Mouse (Mus musculus): ENCODE measurements at regions not wholly inside any gene's neighbourhood (a gene's known extent, or its start where the extent isn't known, plus 50 kb on each side); places are given as distances from the start of the nearest gene placed in this dataset.

DNA sequence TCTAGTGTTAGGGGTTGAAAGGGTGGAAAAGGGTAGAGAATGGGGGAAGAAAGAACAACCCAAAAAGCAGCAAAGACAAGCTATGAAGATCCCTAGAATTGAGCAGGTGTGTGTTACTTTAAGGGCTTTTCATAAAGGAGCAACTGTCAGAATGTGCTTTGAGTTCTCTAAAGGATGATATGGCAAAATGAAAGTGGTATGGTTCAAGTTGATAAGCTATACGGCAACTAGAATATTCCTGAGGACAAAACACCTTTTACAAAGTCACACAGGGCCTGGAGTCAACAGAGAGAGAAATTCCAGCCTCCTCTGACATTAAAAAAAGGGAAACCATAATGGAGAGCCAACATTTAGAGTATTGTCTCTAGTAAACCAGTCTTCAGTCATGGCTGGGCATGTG, 320.6 kb upstream of the Pard3b start:
- no peak overlapping the region for H3K4me3 ChIP-seq (ENCODE audit: low read length)
- no peaks in the 10 kb centered on the region for H3K9me3 ChIP-seq (ENCODE audit: low read length)
- no peaks in the 10 kb centered on the region for H3K27me3 ChIP-seq (ENCODE audit: insufficient read depth, low read length)
- ATAC-seq (ENCODE audit: low FRiP score, low TSS enrichment) = no peak
- no peak overlapping the region for H3K27ac ChIP-seq (ENCODE audit: low read length)
- H3K4me1 ChIP-seq (ENCODE audit: insufficient read depth, low read length) = peaks cover 3% of the 10 kb centered on the region; the same call in 1 of the 2 replicates
- 86% methylated on average over 1 of the region's 1 CpGs for WGBS
- no peaks in the 10 kb centered on the region for H3K36me3 ChIP-seq (ENCODE audit: insufficient read depth, low read length)
- no peak overlapping the region for H3K9ac ChIP-seq (replicated peaks; ENCODE audit: low read length)
- H3K4me2 ChIP-seq (replicated peaks; ENCODE audit: low read depth, low read length) = no peak overlapping the region

DNA sequence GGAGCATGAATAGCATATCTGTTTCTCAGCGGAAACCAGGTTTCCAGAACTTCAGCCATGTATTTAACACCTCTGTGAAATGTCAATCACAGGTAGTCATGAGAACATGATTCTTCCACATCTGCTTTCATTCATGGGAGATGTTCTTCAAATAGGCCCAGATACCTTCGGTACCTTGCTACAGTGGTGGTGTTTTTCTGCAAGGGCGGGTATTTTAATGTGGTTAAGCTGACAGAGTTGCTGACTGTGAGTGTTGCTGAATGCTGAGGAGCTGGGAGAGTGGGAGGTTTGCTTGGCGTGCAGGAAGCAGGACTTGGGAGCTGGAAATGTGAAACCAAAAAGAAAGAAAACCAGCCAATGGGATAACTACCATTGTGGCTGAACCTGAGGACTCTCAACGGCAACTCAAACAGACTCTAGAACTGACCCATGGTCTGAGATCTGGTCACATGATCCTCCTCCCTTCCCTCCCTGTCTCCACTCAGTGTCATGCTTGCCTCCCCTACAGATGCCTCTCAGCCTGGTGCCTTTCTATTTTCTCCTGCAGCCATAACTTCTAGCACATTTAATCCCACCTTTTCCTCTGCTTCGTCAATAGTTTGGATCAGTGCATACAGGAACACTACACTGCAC, 317.0 kb upstream of the Pard3b start:
- 60% methylated on average over 6 of the region's 6 CpGs for WGBS
- H3K9me3 ChIP-seq (ENCODE audit: low read length) = no peaks in the 10 kb centered on the region
- H3K9ac ChIP-seq (replicated peaks; ENCODE audit: low read length) = no peak overlapping the region
- H3K4me3 ChIP-seq (ENCODE audit: low read length) = no peak overlapping the region
- H3K4me1 ChIP-seq (ENCODE audit: insufficient read depth, low read length) = peaks cover 3% of the 10 kb centered on the region; the same call in 1 of the 2 replicates
- no peaks in the 10 kb centered on the region for H3K36me3 ChIP-seq (ENCODE audit: insufficient read depth, low read length)
- peak; percentile 84; the same call in 1 of the 2 replicates for ATAC-seq (ENCODE audit: low FRiP score, low TSS enrichment)
- H3K27ac ChIP-seq (ENCODE audit: low read length) = no peak overlapping the region
- H3K27me3 ChIP-seq (ENCODE audit: insufficient read depth, low read length) = no peaks in the 10 kb centered on the region
- H3K4me2 ChIP-seq (replicated peaks; ENCODE audit: low read depth, low read length) = no peak overlapping the region

DNA sequence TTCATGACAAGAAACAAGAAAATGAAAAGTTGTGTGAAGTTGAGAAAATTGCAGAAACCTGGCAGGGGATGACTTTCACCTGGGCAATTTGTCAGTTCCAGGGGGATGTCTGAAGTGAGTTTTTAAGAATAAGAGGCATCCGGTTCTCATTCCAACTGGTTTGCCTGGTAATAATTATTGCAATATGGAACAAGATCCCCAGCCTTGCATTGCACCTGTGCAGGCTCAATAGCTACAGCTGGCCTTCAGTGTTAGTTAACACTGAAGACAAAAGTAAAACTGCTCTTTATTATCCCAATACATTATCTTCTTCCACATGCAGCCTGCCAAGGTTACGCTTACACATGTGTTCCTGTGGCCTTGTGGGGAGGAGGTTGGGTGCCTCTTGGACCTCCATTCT, 307.2 kb upstream of the Pard3b start:
- 88% methylated on average over 2 of the region's 2 CpGs for WGBS
- no peaks in the 10 kb centered on the region for H3K36me3 ChIP-seq (ENCODE audit: insufficient read depth, low read length)
- H3K4me3 ChIP-seq (ENCODE audit: low read length) = no peak overlapping the region
- no peak overlapping the region for H3K27ac ChIP-seq (ENCODE audit: low read length)
- H3K9me3 ChIP-seq (ENCODE audit: low read length) = no peaks in the 10 kb centered on the region
- H3K27me3 ChIP-seq (ENCODE audit: insufficient read depth, low read length) = no peaks in the 10 kb centered on the region
- ATAC-seq (ENCODE audit: low FRiP score, low TSS enrichment) = no peak
- H3K4me2 ChIP-seq (replicated peaks; ENCODE audit: low read depth, low read length) = no peak overlapping the region
- no peak overlapping the region for H3K9ac ChIP-seq (replicated peaks; ENCODE audit: low read length)
- no peaks in the 10 kb centered on the region for H3K4me1 ChIP-seq (ENCODE audit: insufficient read depth, low read length)

GRCm38 (mm10) chr1:61331906-61332305, 306.7 kb upstream of the Pard3b start:
- H3K36me3 ChIP-seq (ENCODE audit: insufficient read depth, low read length) = no peaks in the 10 kb centered on the region
- H3K9ac ChIP-seq (replicated peaks; ENCODE audit: low read length) = no peak overlapping the region
- ATAC-seq (ENCODE audit: low FRiP score, low TSS enrichment) = no peak
- no peaks in the 10 kb centered on the region for H3K4me1 ChIP-seq (ENCODE audit: insufficient read depth, low read length)
- H3K4me3 ChIP-seq (ENCODE audit: low read length) = no peak overlapping the region
- no peaks in the 10 kb centered on the region for H3K27me3 ChIP-seq (ENCODE audit: insufficient read depth, low read length)
- H3K27ac ChIP-seq (ENCODE audit: low read length) = no peak overlapping the region
- no peaks in the 10 kb centered on the region for H3K9me3 ChIP-seq (ENCODE audit: low read length)
- WGBS = 73% methylated on average over 3 of the region's 3 CpGs
- H3K4me2 ChIP-seq (replicated peaks; ENCODE audit: low read depth, low read length) = no peak overlapping the region

DNA sequence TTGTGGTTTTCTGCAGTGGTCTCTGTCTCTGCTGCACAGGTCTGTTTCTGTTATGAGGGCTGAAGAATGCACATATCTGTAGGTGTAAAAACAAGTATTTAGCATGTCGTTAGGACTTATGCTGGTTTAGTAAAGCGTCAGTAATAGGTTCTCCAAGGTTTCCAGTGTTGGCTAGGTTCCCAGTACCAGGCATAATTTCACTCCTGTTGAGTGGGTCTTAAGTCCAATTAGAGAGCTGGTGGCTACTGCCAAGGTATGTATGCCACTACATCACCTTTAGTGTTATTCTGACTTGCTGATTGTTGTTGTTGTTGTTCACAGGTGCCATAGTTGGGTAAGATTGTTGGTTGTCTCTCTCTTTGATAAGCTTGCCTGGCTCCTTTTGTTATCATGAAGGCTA, 302.3 kb upstream of the Pard3b start:
- Histone ChIP-seq H3K9me3 (ENCODE audit: low read length) (no peaks in the 10 kb centered on the region), H3K4me2 (replicated peaks; ENCODE audit: low read depth, low read length) (no peak overlapping the region), H3K4me3 (ENCODE audit: low read length) (no peak overlapping the region), H3K27ac (ENCODE audit: low read length) (no peak overlapping the region), H3K27me3 (ENCODE audit: insufficient read depth, low read length) (no peaks in the 10 kb centered on the region), H3K9ac (replicated peaks; ENCODE audit: low read length) (no peak overlapping the region), H3K36me3 (ENCODE audit: insufficient read depth, low read length) (no peaks in the 10 kb centered on the region), H3K4me1 (ENCODE audit: insufficient read depth, low read length) (no peaks in the 10 kb centered on the region)
- no peak for ATAC-seq (ENCODE audit: low FRiP score, low TSS enrichment)
- 85% methylated on average over 2 of the region's 2 CpGs for WGBS

DNA sequence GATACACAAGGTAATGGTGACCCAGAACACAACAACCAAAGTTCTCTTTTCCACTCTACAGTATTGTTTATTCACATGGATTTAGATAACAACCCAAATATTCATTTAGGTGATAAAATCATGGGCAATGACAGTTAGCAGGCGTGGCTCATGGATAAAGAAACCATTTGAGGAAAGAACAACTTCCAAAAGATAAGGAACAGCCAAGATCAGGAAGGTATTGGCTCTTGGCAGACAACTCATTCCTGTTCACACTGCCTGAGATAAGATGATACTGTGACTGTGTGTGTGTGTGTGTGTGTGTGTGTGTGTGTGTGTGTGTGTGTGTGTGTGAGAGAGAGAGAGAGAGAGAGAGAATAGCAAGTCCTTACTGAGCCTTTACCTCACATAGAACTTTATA, 285.7 kb upstream of the Pard3b start:
- 77% methylated on average over 1 of the region's 1 CpGs for WGBS
- no peaks in the 10 kb centered on the region for H3K36me3 ChIP-seq (ENCODE audit: insufficient read depth, low read length)
- H3K4me2 ChIP-seq (replicated peaks; ENCODE audit: low read depth, low read length) = no peak overlapping the region
- H3K27me3 ChIP-seq (ENCODE audit: insufficient read depth, low read length) = no peaks in the 10 kb centered on the region
- no peak overlapping the region for H3K27ac ChIP-seq (ENCODE audit: low read length)
- no peak overlapping the region for H3K4me3 ChIP-seq (ENCODE audit: low read length)
- H3K9ac ChIP-seq (replicated peaks; ENCODE audit: low read length) = no peak overlapping the region
- peaks cover 4% of the 10 kb centered on the region; the same call in 1 of the 2 replicates for H3K4me1 ChIP-seq (ENCODE audit: insufficient read depth, low read length)
- ATAC-seq (ENCODE audit: low FRiP score, low TSS enrichment) = no peak
- no peaks in the 10 kb centered on the region for H3K9me3 ChIP-seq (ENCODE audit: low read length)

- no peak overlapping the region for H3K4me2 ChIP-seq (replicated peaks; ENCODE audit: low read depth, low read length)
- no peak overlapping the region for H3K9ac ChIP-seq (replicated peaks; ENCODE audit: low read length)
- H3K27ac ChIP-seq (ENCODE audit: low read length) = no peak overlapping the region
- WGBS = 13% methylated on average over 3 of the region's 3 CpGs
- no peaks in the 10 kb centered on the region for H3K27me3 ChIP-seq (ENCODE audit: insufficient read depth, low read length)
- no peak overlapping the region for H3K4me3 ChIP-seq (ENCODE audit: low read length)
- H3K4me1 ChIP-seq (ENCODE audit: insufficient read depth, low read length) = peaks cover 4% of the 10 kb centered on the region; the same call in 1 of the 2 replicates
- ATAC-seq (ENCODE audit: low FRiP score, low TSS enrichment) = no peak
- H3K9me3 ChIP-seq (ENCODE audit: low read length) = no peaks in the 10 kb centered on the region
- H3K36me3 ChIP-seq (ENCODE audit: insufficient read depth, low read length) = no peaks in the 10 kb centered on the region
These were observed 285.1 kb upstream of the Pard3b start for GRCm38 (mm10) chr1:61353481-61353880.

- Histone ChIP-seq H3K9me3 (ENCODE audit: low read length) (no peaks in the 10 kb centered on the region), H3K27me3 (ENCODE audit: insufficient read depth, low read length) (no peaks in the 10 kb centered on the region), H3K4me2 (replicated peaks; ENCODE audit: low read depth, low read length) (no peak overlapping the region), H3K9ac (replicated peaks; ENCODE audit: low read length) (no peak overlapping the region), H3K36me3 (ENCODE audit: insufficient read depth, low read length) (no peaks in the 10 kb centered on the region), H3K4me1 (ENCODE audit: insufficient read depth, low read length) (peaks cover 4% of the 10 kb centered on the region; the same call in 1 of the 2 replicates), H3K4me3 (ENCODE audit: low read length) (no peak overlapping the region), H3K27ac (ENCODE audit: low read length) (0 out of 2 replicates have a peak overlapping the region, but pooled peaks have one; percentile 10)
- no peak for ATAC-seq (ENCODE audit: low FRiP score, low TSS enrichment)
- WGBS = 22% methylated on average over 5 of the region's 5 CpGs
These were observed 283.4 kb upstream of the Pard3b start for GRCm38 (mm10) chr1:61355241-61355640.

GRCm38 (mm10) chr1:61359011-61359930, 279.4 kb upstream of the Pard3b start:
- no peaks in the 10 kb centered on the region for H3K36me3 ChIP-seq (ENCODE audit: insufficient read depth, low read length)
- H3K4me1 ChIP-seq (ENCODE audit: insufficient read depth, low read length) = no peaks in the 10 kb centered on the region
- H3K27ac ChIP-seq (ENCODE audit: low read length) = no peak overlapping the region
- no peak overlapping the region for H3K4me2 ChIP-seq (replicated peaks; ENCODE audit: low read depth, low read length)
- ATAC-seq (ENCODE audit: low FRiP score, low TSS enrichment) = no peak
- WGBS = 59% methylated on average over 19 of the region's 19 CpGs
- H3K9ac ChIP-seq (replicated peaks; ENCODE audit: low read length) = no peak overlapping the region
- no peak overlapping the region for H3K4me3 ChIP-seq (ENCODE audit: low read length)
- no peaks in the 10 kb centered on the region for H3K27me3 ChIP-seq (ENCODE audit: insufficient read depth, low read length)
- H3K9me3 ChIP-seq (ENCODE audit: low read length) = no peaks in the 10 kb centered on the region

DNA sequence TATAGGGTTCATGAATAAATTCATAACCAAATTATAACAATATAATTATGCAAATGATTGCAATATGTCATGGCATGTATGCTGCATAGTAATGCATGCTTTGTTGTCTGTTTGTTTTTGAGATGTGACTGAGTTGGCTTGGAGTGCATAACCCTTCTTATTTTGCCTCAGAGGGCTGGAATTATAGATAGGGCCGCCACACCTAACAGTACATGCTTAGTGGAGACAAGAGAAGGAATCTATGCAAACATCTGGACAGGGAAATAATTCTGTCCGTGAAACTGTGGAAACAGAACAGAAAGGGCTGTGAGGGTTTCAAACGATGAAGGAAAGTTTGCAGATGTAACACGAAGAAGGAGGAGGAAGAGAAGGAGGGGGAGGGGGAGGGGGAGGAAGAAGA, 266.0 kb upstream of the Pard3b start:
- H3K4me2 ChIP-seq (replicated peaks; ENCODE audit: low read depth, low read length) = no peak overlapping the region
- H3K27me3 ChIP-seq (ENCODE audit: insufficient read depth, low read length) = no peaks in the 10 kb centered on the region
- no peaks in the 10 kb centered on the region for H3K36me3 ChIP-seq (ENCODE audit: insufficient read depth, low read length)
- 52% methylated on average over 4 of the region's 4 CpGs for WGBS
- H3K9ac ChIP-seq (replicated peaks; ENCODE audit: low read length) = no peak overlapping the region
- 0 out of 2 replicates have a peak, but pooled peaks cover 7% of the 10 kb centered on the region for H3K4me1 ChIP-seq (ENCODE audit: insufficient read depth, low read length)
- H3K9me3 ChIP-seq (ENCODE audit: low read length) = peaks cover 7% of the 10 kb centered on the region; the same call in 1 of the 2 replicates
- no peak for ATAC-seq (ENCODE audit: low FRiP score, low TSS enrichment)
- no peak overlapping the region for H3K4me3 ChIP-seq (ENCODE audit: low read length)
- H3K27ac ChIP-seq (ENCODE audit: low read length) = no peak overlapping the region

All from kidney, embryonic 16.5 days (tissue).